In the genomic region with DNA sequence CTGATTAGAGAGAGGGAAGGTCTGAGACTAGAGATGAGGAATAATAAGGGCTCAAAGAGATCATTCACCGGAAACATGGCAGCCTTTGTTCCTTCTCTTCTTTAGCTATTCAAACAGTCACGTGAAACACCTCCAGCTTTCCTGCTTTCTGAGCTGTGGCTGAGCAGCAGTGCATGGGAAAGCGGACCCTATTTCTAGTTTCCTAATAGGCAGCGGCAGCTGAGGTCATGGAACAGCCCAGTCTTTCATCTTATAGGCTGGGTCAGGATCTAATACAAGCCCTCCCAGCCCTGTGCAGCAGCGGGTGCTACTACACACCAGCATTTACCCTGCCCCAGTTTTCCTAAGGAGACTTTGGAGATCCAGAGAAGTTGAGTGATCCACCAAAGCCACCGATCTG, we compare ENCODE assay signal across 13 mouse cellular contexts.
DNase-seq lines count a peak whose midpoint lies in the region; ATAC-seq lines count a peak whose summit lies in the region.
"Had no signal": no experiment of that assay in that cellular context is flagged by ENCODE, and none has a peak within 500 bp of the region (broad histone marks: within the 10 kb centered on the region; RNA-seq: fewer than 3 reads in every experiment).

No protein-coding gene starts in this region.

- no peak for ATAC-seq in heart, embryonic 14.5 days (ENCODE audit: insufficient number of reproducible peaks, insufficient read depth, low FRiP score, low read depth)
- peak; percentile 81 for ATAC-seq in forebrain, embryonic 14.5 days
- ATAC-seq in midbrain, embryonic 11.5 days (ENCODE audit: low FRiP score) = peak; percentile 83

- H3K4me1 ChIP-seq in heart, embryonic 14.5 days (ENCODE audit: control insufficient read depth in 2 of 2, insufficient read depth in 2 of 2, low read length in 2 of 2) = peaks cover 2 to 3% of the 10 kb centered on the region in 2 experiments; a peak in 2 of 4 replicates
- H3K4me1 ChIP-seq in forebrain, embryonic 14.5 days (ENCODE audit: control insufficient read depth, insufficient read depth, low read length) = no peaks in the 10 kb centered on the region
- peaks cover 4% of the 10 kb centered on the region; the same call in 1 of the 2 replicates for H3K4me1 ChIP-seq in midbrain, embryonic 11.5 days (ENCODE audit: control insufficient read depth, insufficient read depth, low read length)
- H3K4me1 ChIP-seq: embryonic facial prominence, embryonic 12.5 days; kidney, embryonic 15.5 days; limb, embryonic 15.5 days had no signal

- intact Hi-C loops in heart, postnatal 25 days (cut with DNase I) = no loop called here

- H3K9me3 ChIP-seq in heart, embryonic 14.5 days (ENCODE audit: control insufficient read depth, low read length) = no peaks in the 10 kb centered on the region
- no peaks in the 10 kb centered on the region for H3K9me3 ChIP-seq in forebrain, embryonic 14.5 days (replicated peaks; ENCODE audit: control insufficient read depth, low read length)
- no peaks in the 10 kb centered on the region for H3K9me3 ChIP-seq in midbrain, embryonic 11.5 days (ENCODE audit: control insufficient read depth, low read length)
- H3K9me3 ChIP-seq: embryonic facial prominence, embryonic 12.5 days; G1E; kidney, embryonic 15.5 days; limb, embryonic 15.5 days had no signal

- no peaks in the 10 kb centered on the region for H3K36me3 ChIP-seq in heart, embryonic 14.5 days (ENCODE audit: control insufficient read depth, insufficient read depth, low read length)
- H3K36me3 ChIP-seq in forebrain, embryonic 14.5 days (ENCODE audit: control insufficient read depth, insufficient read depth, low read length) = no peaks in the 10 kb centered on the region
- no peaks in the 10 kb centered on the region for H3K36me3 ChIP-seq in midbrain, embryonic 11.5 days (ENCODE audit: control insufficient read depth, insufficient read depth, low read length)
- H3K36me3 ChIP-seq: embryonic facial prominence, embryonic 12.5 days; G1E; kidney, embryonic 15.5 days; limb, embryonic 15.5 days had no signal

- no peak overlapping the region for H3K4me3 ChIP-seq in heart, embryonic 14.5 days (ENCODE audit: control insufficient read depth in 1 of 2, insufficient read depth in 1 of 2, low read depth in 1 of 2, low read length in 2 of 2)
- no peak overlapping the region for H3K4me3 ChIP-seq in forebrain, embryonic 14.5 days (ENCODE audit: low read depth, low read length)
- H3K4me3 ChIP-seq in midbrain, embryonic 11.5 days (ENCODE audit: low read depth, low read length) = no peak overlapping the region
- H3K4me3 ChIP-seq: embryonic facial prominence, embryonic 12.5 days; kidney, embryonic 15.5 days; limb, embryonic 15.5 days had no signal

- no peak for DNase-seq in heart, postnatal 25 days (ENCODE audit: low spot score)
- DNase-seq in forebrain, embryonic 14.5 days (ENCODE audit: low spot score) = peak; percentile 54
- peak; percentile 88 for DNase-seq in midbrain, embryonic 11.5 days (ENCODE audit: low spot score, missing footprints)
- DNase-seq in retina, postnatal 1 day = peak; percentile 72
- DNase-seq in layer of hippocampus, postnatal 36 days = no peak
- no peak for DNase-seq in right cerebral cortex, adult 18-20 months
- DNase-seq in gastrocnemius, adult 8-10 months (ENCODE audit: low spot score in 2 of 2) = no peak
- DNase-seq: heart, postnatal 36 days had no signal

- H3K9ac ChIP-seq in heart, embryonic 14.5 days (ENCODE audit: low read length) = no peak overlapping the region
- H3K9ac ChIP-seq in forebrain, embryonic 14.5 days (ENCODE audit: low read length) = no peak overlapping the region
- no peak overlapping the region for H3K9ac ChIP-seq in midbrain, embryonic 11.5 days (ENCODE audit: low read length)
- H3K9ac ChIP-seq: embryonic facial prominence, embryonic 12.5 days; kidney, embryonic 15.5 days; limb, embryonic 15.5 days had no signal

- H3K27me3 ChIP-seq in heart, embryonic 14.5 days (ENCODE audit: control insufficient read depth, insufficient read depth, low read length) = no peaks in the 10 kb centered on the region
- no peaks in the 10 kb centered on the region for H3K27me3 ChIP-seq in forebrain, embryonic 14.5 days (replicated peaks; ENCODE audit: control insufficient read depth, insufficient read depth, low read length)
- H3K27me3 ChIP-seq in midbrain, embryonic 11.5 days (ENCODE audit: control insufficient read depth, insufficient read depth, low read length) = no peaks in the 10 kb centered on the region
- H3K27me3 ChIP-seq: embryonic facial prominence, embryonic 12.5 days; kidney, embryonic 15.5 days; limb, embryonic 15.5 days had no signal

- WGBS in heart, embryonic 14.5 days = 53% methylated on average over 6 of the region's 6 CpGs
- WGBS in forebrain, embryonic 14.5 days = 43% methylated on average over 6 of the region's 6 CpGs
- 35% methylated on average over 6 of the region's 6 CpGs for WGBS in midbrain, embryonic 11.5 days

- peak overlapping the region; percentile 60 to 70 for H3K27ac ChIP-seq in heart, embryonic 14.5 days (replicated peaks in 1 of 2; ENCODE audit: control insufficient read depth in 1 of 2, insufficient read depth in 1 of 2, low read depth in 2 of 2, low read length in 2 of 2)
- H3K27ac ChIP-seq in forebrain, embryonic 14.5 days (ENCODE audit: low read depth, low read length) = peak overlapping the region; percentile 55; the same call in 1 of the 2 replicates
- peak overlapping the region; percentile 44; the same call in 1 of the 2 replicates for H3K27ac ChIP-seq in midbrain, embryonic 11.5 days (ENCODE audit: low read depth, low read length)
- H3K27ac ChIP-seq: embryonic facial prominence, embryonic 12.5 days; kidney, embryonic 15.5 days; limb, embryonic 15.5 days had no signal

- 0 out of 2 replicates have a peak overlapping the region, but pooled peaks have one; percentile 11 for H3K4me2 ChIP-seq in heart, embryonic 14.5 days (ENCODE audit: low read length)
- H3K4me2 ChIP-seq in forebrain, embryonic 14.5 days (ENCODE audit: low read length) = peak overlapping the region; percentile 28
- no peak overlapping the region for H3K4me2 ChIP-seq in midbrain, embryonic 11.5 days
- H3K4me2 ChIP-seq: embryonic facial prominence, embryonic 12.5 days; kidney, embryonic 15.5 days; limb, embryonic 15.5 days had no signal

Comparison
In these comparisons a context has a peak if more than half of its experiments do, and no peak if none do; other contexts are left out.
1. DNase-seq: peak in forebrain, embryonic 14.5 days (single experiment), midbrain, embryonic 11.5 days (single experiment) and retina, postnatal 1 day (single experiment); none in heart, postnatal 25 days (single experiment), layer of hippocampus, postnatal 36 days (0 of 2), right cerebral cortex, adult 18-20 months (single experiment) and gastrocnemius, adult 8-10 months (0 of 2).
2. Peak in every context shown above with its lines, with median percentiles within 50 percentile points of each other: H3K27ac ChIP-seq.